Mouse (Mus musculus): ENCODE data around the gene Il1rap.

The Il1rap gene

GRCm38 (mm10) chr16:26723952-26724747 is 142.6 kb downstream of the Il1rap start:
- DNase-seq (ENCODE audit: extremely low spot score, low read depth, low spot score), result no peak

- no peak for DNase-seq (ENCODE audit: extremely low spot score, low read depth, low spot score)
Observed at GRCm38 (mm10) chr16:26728139-26728538, 146.6 kb downstream of the Il1rap start.

DNA sequence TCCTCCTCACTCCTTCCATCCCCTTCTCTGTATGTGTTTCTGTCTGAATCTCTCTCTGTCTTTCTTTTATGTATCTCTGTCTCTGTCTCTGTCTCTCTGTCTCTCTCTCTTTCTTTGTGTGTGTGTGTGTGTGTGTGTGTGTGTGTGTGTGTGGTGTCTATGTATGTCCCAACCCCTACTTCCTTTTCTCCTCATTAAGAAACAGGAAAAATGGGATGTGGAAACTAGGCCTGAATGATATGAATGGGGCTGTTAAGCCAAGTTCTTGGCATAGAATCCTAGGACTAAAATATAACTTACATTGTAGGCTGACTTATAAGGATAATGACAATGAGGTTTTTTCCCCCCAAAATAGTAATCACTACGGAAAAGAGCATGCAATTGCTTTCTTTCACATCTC is 149.4 kb downstream of the Il1rap start:
- no peak for DNase-seq (ENCODE audit: extremely low spot score, low read depth, low spot score)

DNA sequence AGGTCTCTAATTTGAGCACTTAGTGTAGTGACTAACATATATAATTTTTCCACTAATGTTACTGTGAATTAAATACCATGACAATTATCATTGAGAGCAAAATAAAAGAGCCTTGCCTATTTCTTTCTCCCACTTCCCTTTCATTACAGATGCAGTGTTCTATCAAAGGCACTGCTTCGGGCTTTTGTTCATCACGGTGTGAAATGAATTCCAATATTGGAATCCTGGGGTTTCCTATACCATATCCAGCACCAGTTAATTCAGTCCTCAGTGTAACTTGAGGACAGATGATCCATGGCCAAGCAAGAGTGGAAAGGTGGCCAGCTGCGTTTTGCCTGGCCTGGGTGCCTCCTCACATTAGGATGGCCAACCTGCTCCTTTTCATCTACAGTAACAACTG is 151.1 kb downstream of the Il1rap start:
- no peak for DNase-seq (ENCODE audit: extremely low spot score, low read depth, low spot score)

GRCm38 (mm10) chr16:26755381-26756155 is 174.1 kb downstream of the Il1rap start:
- no peak for DNase-seq (ENCODE audit: extremely low spot score, low read depth, low spot score)

DNA sequence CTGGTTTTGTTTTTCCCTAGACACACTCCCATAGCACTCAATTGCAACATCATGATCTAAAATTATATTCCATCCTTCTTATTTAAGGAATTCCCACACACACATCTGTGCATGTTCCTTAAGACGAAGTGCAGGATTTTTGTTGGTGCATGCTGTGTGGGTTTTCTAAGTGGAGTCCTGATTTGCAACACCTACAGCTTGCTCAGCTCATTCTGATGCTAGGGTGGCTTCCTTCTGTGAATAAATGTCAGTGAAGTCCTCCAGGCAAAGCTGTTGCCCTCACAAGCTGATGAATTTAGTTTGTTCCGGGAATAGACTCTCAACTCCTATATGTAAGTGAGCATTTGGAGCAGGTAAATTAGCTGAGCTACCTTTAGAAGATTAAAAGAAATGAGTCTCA is 194.5 kb downstream of the Il1rap start:
- no peak for DNase-seq (ENCODE audit: extremely low spot score, low read depth, low spot score)

DNA sequence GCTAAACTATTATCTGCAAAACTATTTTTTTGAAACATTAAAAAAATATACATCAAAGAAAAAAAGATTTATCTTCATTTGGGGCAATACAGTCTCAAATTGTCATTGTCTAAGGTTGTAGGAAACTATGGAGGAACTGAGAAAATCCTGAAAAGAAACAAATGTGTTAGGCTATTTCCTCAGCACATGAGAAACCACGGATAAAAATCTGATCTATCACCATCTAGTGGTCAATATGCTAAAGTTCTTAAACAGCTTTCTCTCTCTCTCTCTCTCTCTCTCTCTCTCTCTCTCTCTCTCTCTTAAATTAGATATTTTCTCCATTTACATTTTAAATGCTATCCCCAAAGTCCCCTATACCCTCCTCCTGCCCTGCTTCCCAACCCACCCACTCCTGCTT is 195.6 kb downstream of the Il1rap start:
- DNase-seq (ENCODE audit: extremely low spot score, low read depth, low spot score), result no peak
